Mouse (Mus musculus): Measurements from ENCODE around the gene Hist2h3b. TPM values are rescaled to one million over a fixed set of nuclear protein-coding genes. Genes with fewer than 3 reads are reported as not detected.
"Not testable (repeated sequence)": the region's sequence is repeated elsewhere in the genome, so short reads cannot be mapped to it uniquely, and the experiment has no call there.

Hist2h3b gene
- polyA plus RNA-seq, 1 experiment from 2014 or later = 12.8 TPM

DNA sequence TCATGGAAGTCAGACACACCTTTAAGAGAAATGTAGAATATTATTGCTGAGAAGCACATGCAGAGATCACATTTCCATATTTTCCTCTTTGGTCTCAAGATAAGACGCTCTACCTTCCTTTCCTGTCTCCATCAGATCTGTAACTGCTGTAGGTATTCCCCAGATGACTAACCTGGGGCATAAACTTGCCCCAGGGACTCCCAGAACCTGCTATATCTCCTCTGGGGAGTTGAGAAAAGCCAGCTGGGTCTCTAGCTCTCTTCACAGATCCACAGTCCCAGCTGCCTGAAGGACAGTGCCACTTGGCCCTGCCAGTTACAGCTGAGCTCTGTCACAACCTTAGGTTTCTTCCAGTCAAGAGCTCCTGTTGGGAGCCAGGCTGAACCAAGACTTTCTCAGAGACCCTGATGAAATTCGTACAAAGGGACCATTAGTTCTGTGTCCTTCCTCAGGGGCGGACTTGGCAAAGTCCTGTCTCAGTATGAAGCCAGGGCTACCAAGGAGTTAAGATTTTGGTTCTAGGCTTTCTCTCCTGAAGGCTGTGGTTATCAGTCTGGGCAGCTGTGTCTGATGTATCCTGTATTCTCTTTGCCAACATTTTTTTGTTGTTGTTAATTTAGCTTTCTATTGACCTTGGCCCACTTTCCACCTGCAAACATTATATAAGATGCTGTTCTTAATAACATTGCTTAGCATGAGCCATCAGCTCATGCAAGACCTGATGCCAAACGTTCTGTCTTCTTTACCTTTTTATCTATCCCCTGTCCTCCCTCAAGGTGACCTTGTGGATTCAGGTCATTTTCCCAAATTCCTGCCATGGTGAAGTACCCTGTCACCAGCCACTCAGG lies 37.3 kb upstream of the Hist2h3b start:
- no peak overlapping the region for H3K27ac ChIP-seq

GRCm38 (mm10) chr3:96231758-96232120 lies 36.7 kb upstream of the Hist2h3b start:
- no peaks in the 10 kb centered on the region for H3K9me3 ChIP-seq
- ATAC-seq (replicated peaks) = no peak
- no peak overlapping the region for H3K4me2 ChIP-seq
- no peak overlapping the region for H3K27ac ChIP-seq
- 59% methylated on average over 2 of the region's 2 CpGs for whole genome bisulfite sequencing
- no peak overlapping the region for H3K9ac ChIP-seq
- H3K4me3 ChIP-seq = no peak overlapping the region
- no peaks in the 10 kb centered on the region for H3K36me3 ChIP-seq (replicated peaks)
- H3K4me1 ChIP-seq = no peaks in the 10 kb centered on the region
- H3K27me3 ChIP-seq (replicated peaks) = no peaks in the 10 kb centered on the region

More for the DNA sequence above, 37.3 kb upstream of the Hist2h3b start:
- H3K4me1 ChIP-seq = no peaks in the 10 kb centered on the region
- H3K4me3 ChIP-seq = no peak overlapping the region
- no peaks in the 10 kb centered on the region for H3K9me3 ChIP-seq
- ATAC-seq (replicated peaks) = no peak
- no peaks in the 10 kb centered on the region for H3K36me3 ChIP-seq (replicated peaks)
- no peak overlapping the region for H3K9ac ChIP-seq
- 72% methylated on average over 4 of the region's 4 CpGs for WGBS
- no peak overlapping the region for H3K4me2 ChIP-seq
- no peaks in the 10 kb centered on the region for H3K27me3 ChIP-seq (replicated peaks)

GRCm38 (mm10) chr3:96234914-96235313 lies 33.5 kb upstream of the Hist2h3b start:
- Histone ChIP-seq H3K4me1 (peaks cover 13% of the 10 kb centered on the region), H3K27ac (no peak overlapping the region), H3K4me2 (no peak overlapping the region), H3K4me3 (no peak overlapping the region), H3K9me3 (no peaks in the 10 kb centered on the region), H3K27me3 (replicated peaks) (no peaks in the 10 kb centered on the region), H3K9ac (no peak overlapping the region), H3K36me3 (replicated peaks) (no peaks in the 10 kb centered on the region)
- ATAC-seq (replicated peaks) = no peak
- 88% methylated on average over 2 of the region's 2 CpGs for WGBS

GRCm38 (mm10) chr3:96235836-96236235 lies 32.6 kb upstream of the Hist2h3b start:
- no peak for ATAC-seq (replicated peaks)
- H3K4me3 ChIP-seq = no peak overlapping the region

DNA sequence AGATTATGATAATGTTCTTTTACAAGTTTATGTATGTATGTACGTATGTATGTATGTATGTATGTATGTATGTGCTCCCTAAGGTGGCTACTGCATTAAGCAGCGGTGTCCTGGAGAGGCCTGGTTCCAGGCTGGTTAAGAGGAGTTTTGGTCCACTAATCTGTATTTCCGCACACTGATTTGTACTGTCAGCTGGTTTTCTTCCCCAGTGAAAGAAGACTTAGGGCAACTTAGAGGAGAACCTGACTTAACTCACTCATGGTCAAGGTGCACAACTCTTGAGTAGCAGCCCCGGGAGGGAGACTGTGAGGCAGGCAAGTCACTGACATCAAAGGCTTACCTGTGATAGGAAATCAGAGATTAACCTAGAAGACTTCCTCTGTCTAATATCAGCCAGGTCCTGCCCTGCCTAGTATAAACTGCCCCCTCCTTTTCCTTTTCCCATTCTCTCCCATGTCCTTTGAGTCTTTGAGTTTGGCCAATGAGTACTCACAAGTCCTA lies 31.6 kb upstream of the Hist2h3b start:
- Histone ChIP-seq H3K27ac (no peak overlapping the region), H3K9ac (0 out of 2 replicates have a peak overlapping the region, but pooled peaks have one; percentile 13), H3K4me3 (no peak overlapping the region), H3K36me3 (replicated peaks) (no peaks in the 10 kb centered on the region), H3K4me2 (peak overlapping the region; percentile 42), H3K9me3 (no peaks in the 10 kb centered on the region), H3K4me1 (peaks cover 18% of the 10 kb centered on the region), H3K27me3 (replicated peaks) (no peaks in the 10 kb centered on the region)
- ATAC-seq (replicated peaks) = no peak
- WGBS = 82% methylated on average over 4 of the region's 4 CpGs

More at GRCm38 (mm10) chr3:96235836-96236235, 32.6 kb upstream of the Hist2h3b start:
- Histone ChIP-seq H3K27ac (no peak overlapping the region), H3K36me3 (replicated peaks) (no peaks in the 10 kb centered on the region), H3K4me2 (no peak overlapping the region), H3K9me3 (no peaks in the 10 kb centered on the region), H3K9ac (no peak overlapping the region), H3K27me3 (replicated peaks) (no peaks in the 10 kb centered on the region), H3K4me1 (peaks cover 15% of the 10 kb centered on the region)
- WGBS = 76% methylated on average over 3 of the region's 3 CpGs

DNA sequence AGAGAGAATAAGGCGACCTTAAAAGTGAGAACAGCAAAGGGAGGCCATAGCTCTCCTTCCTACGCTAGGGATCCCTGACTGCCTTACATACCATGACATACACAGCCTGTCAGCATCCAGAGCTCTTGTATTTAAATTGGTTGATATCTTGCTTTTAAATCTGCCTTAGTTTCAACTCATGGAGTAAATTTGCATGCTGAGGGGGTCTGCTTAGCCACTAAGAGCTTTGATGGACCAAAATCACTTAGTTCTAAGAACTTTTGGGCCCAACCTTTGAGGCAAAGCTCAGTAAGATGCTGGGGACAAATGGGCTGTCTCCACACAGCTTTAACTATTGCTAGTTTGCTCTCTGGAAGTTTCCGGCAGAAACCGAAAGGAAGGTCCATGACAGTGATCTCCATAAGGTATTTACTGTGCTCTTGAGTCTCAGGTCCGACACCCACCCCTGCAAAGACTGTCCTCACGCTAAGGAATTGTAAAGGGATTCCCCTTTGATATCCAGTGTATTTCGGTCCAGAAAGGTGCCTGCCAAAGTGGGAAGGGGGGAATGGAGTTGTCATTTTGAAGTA lies 31.0 kb upstream of the Hist2h3b start:
- Histone ChIP-seq H3K9ac (peak overlapping the region; percentile 13; the same call in 1 of the 2 replicates), H3K27me3 (replicated peaks) (no peaks in the 10 kb centered on the region), H3K36me3 (replicated peaks) (no peaks in the 10 kb centered on the region), H3K4me3 (peak overlapping the region; percentile 23), H3K9me3 (no peaks in the 10 kb centered on the region), H3K4me1 (peaks cover 18% of the 10 kb centered on the region), H3K4me2 (peak overlapping the region; percentile 42), H3K27ac (no peak overlapping the region)
- 24% methylated on average over 7 of the region's 7 CpGs for WGBS
- no peak for ATAC-seq (replicated peaks)

DNA sequence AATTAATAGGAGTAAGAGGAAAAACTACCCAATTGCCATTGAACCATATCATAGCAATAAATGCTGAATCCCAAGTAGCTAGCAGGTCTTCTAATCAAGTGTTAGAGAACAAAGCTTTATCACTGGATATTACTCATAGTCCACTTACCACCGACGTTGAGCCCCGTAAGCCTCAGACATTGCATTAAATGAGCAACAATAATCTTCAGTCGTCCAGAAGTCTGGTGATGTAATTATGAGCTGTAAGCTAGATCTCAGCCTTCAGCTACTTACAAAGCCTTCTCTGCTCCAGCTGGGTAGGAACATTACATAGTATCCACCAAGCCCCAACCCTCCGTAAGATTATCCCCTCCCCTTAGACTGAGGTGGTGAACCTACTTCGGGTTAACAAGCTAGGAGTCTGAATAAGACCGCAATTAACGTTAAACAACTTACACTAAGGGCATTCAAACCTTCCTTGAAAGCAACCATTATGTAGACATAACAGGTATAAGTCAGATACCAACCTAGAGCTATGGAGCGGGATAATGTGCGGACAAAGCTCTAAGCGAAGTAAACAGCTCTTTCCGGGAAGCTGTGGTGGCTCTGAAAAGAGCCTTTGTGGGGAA lies 30.4 kb upstream of the Hist2h3b start:
- no peaks in the 10 kb centered on the region for H3K9me3 ChIP-seq
- H3K9ac ChIP-seq = peak overlapping the region; percentile 27; the same call in 1 of the 2 replicates
- no peak for ATAC-seq (replicated peaks)
- H3K27me3 ChIP-seq (replicated peaks) = no peaks in the 10 kb centered on the region
- H3K27ac ChIP-seq = no peak overlapping the region
- no peaks in the 10 kb centered on the region for H3K36me3 ChIP-seq (replicated peaks)
- peak overlapping the region; percentile 42 for H3K4me2 ChIP-seq
- 2% methylated on average over 12 of the region's 12 CpGs for WGBS
- H3K4me3 ChIP-seq = peak overlapping the region; percentile 23
- peaks cover 18% of the 10 kb centered on the region for H3K4me1 ChIP-seq

DNA sequence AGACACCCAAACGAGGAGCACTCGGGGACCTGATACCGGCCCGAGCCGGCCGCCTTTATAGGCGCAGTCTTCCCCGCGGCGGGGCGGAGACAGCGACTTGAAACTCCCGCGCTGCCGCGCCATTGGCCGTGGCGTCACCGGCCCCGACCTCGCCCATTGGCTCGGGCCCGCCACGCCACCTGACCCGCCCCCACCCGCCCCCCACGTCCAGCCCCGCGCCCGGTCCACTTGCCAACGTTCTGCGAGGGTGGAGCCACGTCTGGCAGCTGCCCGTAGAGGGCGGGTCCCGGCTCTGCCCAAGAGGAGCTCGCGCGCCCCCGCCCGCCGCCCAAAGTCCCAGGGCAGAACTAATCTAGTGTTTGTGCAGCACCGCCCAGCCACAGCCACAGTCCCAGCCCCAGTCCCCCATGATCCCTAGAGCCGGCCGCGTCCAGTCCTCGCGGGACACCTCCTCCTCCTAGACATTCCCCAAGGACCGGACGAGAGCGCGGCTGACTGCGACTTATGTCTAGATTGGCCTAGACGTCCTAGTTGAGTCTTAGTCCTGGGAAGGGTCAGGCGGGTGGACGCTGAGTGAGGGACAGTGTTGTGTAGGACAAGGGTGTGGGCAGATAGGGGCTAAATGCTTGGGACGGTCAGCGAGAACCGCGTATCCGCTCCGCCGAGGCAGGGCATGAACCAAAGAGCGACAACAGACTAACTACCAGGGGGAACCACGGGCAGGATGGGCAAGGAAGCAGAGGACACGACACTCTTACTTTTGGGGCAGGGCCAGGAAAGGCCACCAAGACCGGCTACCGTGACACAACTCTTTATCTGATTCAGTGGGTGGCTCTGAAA lies 29.3 kb upstream of the Hist2h3b start, which contains the start of gene Hist2h3c2:
TSS of gene Hist2h3c2 (minus strand) at position 174 of the 840 bp plus-strand sequence.
- Histone ChIP-seq H3K4me2 (peak within 1 kb of the TSS; percentile 45), H3K9ac (peak within 1 kb of the TSS; percentile 27; the same call in 1 of the 2 replicates), H3K4me3 (peak within 1 kb of the TSS; percentile 37), H3K4me1 (peaks cover 21% of the 10 kb centered on the region), H3K27ac (peak within 1 kb of the TSS; percentile 67; the same call in 1 of the 2 replicates)
- peak; percentile 89 for ATAC-seq (replicated peaks)
- not testable (repeated sequence) for H3K36me3 ChIP-seq (replicated peaks); H3K27me3 ChIP-seq (replicated peaks); H3K9me3 ChIP-seq
- under 1% methylated on average over 23 of the region's 68 CpGs for WGBS

- H3K36me3 ChIP-seq (replicated peaks); H3K27me3 ChIP-seq (replicated peaks); H3K9me3 ChIP-seq: not testable (repeated sequence)
- Histone ChIP-seq H3K4me1 (peaks cover 28% of the 10 kb centered on the region), H3K4me3 (peak within 1 kb of the TSS; percentile 37), H3K27ac (peak within 1 kb of the TSS; percentile 87), H3K9ac (peak within 1 kb of the TSS; percentile 27), H3K4me2 (peak within 1 kb of the TSS; percentile 51)
- peak; percentile 89 for ATAC-seq (replicated peaks)
- WGBS = 4% methylated on average over 24 of the region's 85 CpGs
Measured at GRCm38 (mm10) chr3:96239949-96240798, 28.3 kb upstream of the Hist2h3b start, which contains the start of gene Hist2h2aa2. Hist2h2aa2 (minus strand) TSS chr3:96240276.

DNA sequence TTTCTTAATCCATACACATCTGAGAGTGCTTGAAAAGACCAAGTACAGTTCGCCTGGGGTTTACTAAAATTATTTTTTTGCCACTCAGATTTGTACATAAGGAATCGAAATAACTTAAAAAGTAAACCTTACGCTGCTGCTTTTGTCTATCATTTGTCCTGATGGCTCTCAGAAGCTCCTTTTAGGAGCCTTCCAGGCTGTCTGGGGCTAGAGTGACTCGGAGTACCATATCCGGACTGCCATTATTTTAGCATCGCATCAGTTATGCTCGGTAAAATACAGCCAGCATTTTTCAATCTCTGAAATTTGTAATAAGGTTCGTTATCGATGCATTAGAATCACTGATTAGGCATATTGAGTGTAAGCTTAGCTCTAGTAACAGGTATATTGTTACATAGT lies 27.7 kb upstream of the Hist2h3b start:
- Histone ChIP-seq H3K4me3 (peak overlapping the region; percentile 32), H3K4me2 (peak overlapping the region; percentile 51), H3K27ac (peak overlapping the region; percentile 87), H3K9ac (peak overlapping the region; percentile 27; the same call in 1 of the 2 replicates), H3K27me3 (replicated peaks) (no peaks in the 10 kb centered on the region), H3K4me1 (peaks cover 28% of the 10 kb centered on the region), H3K9me3 (no peaks in the 10 kb centered on the region), H3K36me3 (replicated peaks) (no peaks in the 10 kb centered on the region)
- WGBS = 74% methylated on average over 9 of the region's 9 CpGs
- no peak for ATAC-seq (replicated peaks)
